Comparison of ENCODE assay signal across 8 mouse cellular contexts in genomic region chr7:73542131-73542853, GRCm38 (mm10). TPM values are rescaled to one million over a fixed set of nuclear protein-coding genes. Genes with fewer than 3 reads are reported as not detected.
DNase-seq lines count a peak whose midpoint lies in the region; ATAC-seq and TF ChIP-seq lines count a peak whose summit lies in the region.

No protein-coding gene starts in this region.

- H3K9ac ChIP-seq in heart, embryonic 16.5 days (ENCODE audit: low read length), result no peak overlapping the region
- H3K9ac ChIP-seq in hindbrain, embryonic 12.5 days, result no peak overlapping the region
- no peak overlapping the region for H3K9ac ChIP-seq in midbrain, embryonic 13.5 days (replicated peaks)

- H3K9me3 ChIP-seq in heart, embryonic 16.5 days (replicated peaks; ENCODE audit: control insufficient read depth, low read length), result no peaks in the 10 kb centered on the region
- H3K9me3 ChIP-seq in hindbrain, embryonic 12.5 days (replicated peaks), result no peaks in the 10 kb centered on the region
- no peaks in the 10 kb centered on the region for H3K9me3 ChIP-seq in midbrain, embryonic 13.5 days

- WGBS in heart, embryonic 16.5 days, result 79% methylated on average over 7 of the region's 7 CpGs
- 68% methylated on average over 7 of the region's 7 CpGs for WGBS in hindbrain, embryonic 12.5 days
- WGBS in midbrain, embryonic 13.5 days, result 80% methylated on average over 7 of the region's 7 CpGs

- in situ Hi-C loops in Patski (cut with MboI; ENCODE audit: low pct_unique_long_range_greater_than_20kb), result no loop called here

- no peaks in the 10 kb centered on the region for H3K27me3 ChIP-seq in heart, embryonic 16.5 days (ENCODE audit: control insufficient read depth, insufficient read depth, low read length)
- H3K27me3 ChIP-seq in Patski, result no peaks in the 10 kb centered on the region
- no peaks in the 10 kb centered on the region for H3K27me3 ChIP-seq in hindbrain, embryonic 12.5 days
- H3K27me3 ChIP-seq in midbrain, embryonic 13.5 days, result no peaks in the 10 kb centered on the region

- DNase-seq in heart, postnatal 4 days, result no peak
- no peak for DNase-seq in Patski (ENCODE audit: low read depth, low spot score)
- DNase-seq in retina, postnatal 1 day, result no peak
- DNase-seq in frontal cortex, postnatal 10 days (ENCODE audit: low spot score in 2 of 2), result no peak
- DNase-seq in Muller cell, postnatal 12 days (ENCODE audit: inconsistent ontology term), result no peak

- POLR2A ChIA-PET in Patski (lab: Charles Lee), result interaction anchor here (0.9 to 11.7 kb wide), 4 partner anchors 12 to 74 kb away, joined by 3 to 87 read pairs (median 22); no protein-coding TSS in a partner anchor

- no peak overlapping the region for H3K4me2 ChIP-seq in heart, embryonic 16.5 days (ENCODE audit: low read depth, low read length)
- H3K4me2 ChIP-seq in hindbrain, embryonic 12.5 days (replicated peaks), result peak overlapping the region; percentile 53
- H3K4me2 ChIP-seq in midbrain, embryonic 13.5 days (replicated peaks), result no peak overlapping the region

- peak overlapping the region; percentile 27 for H3K27ac ChIP-seq in heart, embryonic 16.5 days (ENCODE audit: low read length)
- peak overlapping the region; percentile 99 for H3K27ac ChIP-seq in hindbrain, embryonic 12.5 days
- no peak overlapping the region; the same call in 1 of the 2 replicates for H3K27ac ChIP-seq in midbrain, embryonic 13.5 days

- CTCF ChIA-PET in Patski (lab: Charles Lee), result interaction anchor here (1.2 to 4.9 kb wide), 7 partner anchors 8 to 631 kb away, joined by 3 to 39 read pairs (median 4); no protein-coding TSS in a partner anchor

- H3K4me1 ChIP-seq in heart, embryonic 16.5 days (ENCODE audit: control insufficient read depth, insufficient read depth, low read length), result peaks cover 14% of the 10 kb centered on the region
- H3K4me1 ChIP-seq in hindbrain, embryonic 12.5 days, result peaks cover 11% of the 10 kb centered on the region; the same call in 1 of the 2 replicates
- peaks cover 20% of the 10 kb centered on the region for H3K4me1 ChIP-seq in midbrain, embryonic 13.5 days (replicated peaks)

- ATAC-seq in heart, embryonic 16.5 days (replicated peaks; ENCODE audit: extremely low read depth, insufficient read depth, low FRiP score), result no peak
- no peak for ATAC-seq in Patski
- ATAC-seq in hindbrain, embryonic 12.5 days (ENCODE audit: low FRiP score), result no peak
- ATAC-seq in midbrain, embryonic 13.5 days, result no peak

- H3K4me3 ChIP-seq in heart, embryonic 16.5 days (ENCODE audit: low read length), result no peak overlapping the region; the same call in 1 of the 2 replicates
- H3K4me3 ChIP-seq in hindbrain, embryonic 12.5 days, result 0 out of 2 replicates have a peak overlapping the region, but pooled peaks have one; percentile 64
- peak overlapping the region; percentile 74 for H3K4me3 ChIP-seq in midbrain, embryonic 13.5 days (replicated peaks)

- H3K36me3 ChIP-seq in heart, embryonic 16.5 days (ENCODE audit: control insufficient read depth, insufficient read depth), result peaks cover 8% of the 10 kb centered on the region
- H3K36me3 ChIP-seq in hindbrain, embryonic 12.5 days, result peaks cover 5% of the 10 kb centered on the region; the same call in 1 of the 2 replicates
- peaks cover 7% of the 10 kb centered on the region for H3K36me3 ChIP-seq in midbrain, embryonic 13.5 days

- TF ChIP-seq CTCF in Patski (IDR thresholded peaks at IDR 0.05), result peak; percentile 3

RNA-seq across cellular contexts. Expression of gene Chd2, which starts 0.7 kb away (rescaled TPM):
- polyA plus RNA-seq in heart, embryonic 16.5 days (2015; fragmentation: Nextera tagmentation; extraction: Ambion mirVana), result 33.1 and 36.5 TPM in 2 replicates
- total RNA-seq in heart, postnatal 4 days (2021), result 10 to 100 TPM; 57.3 to 61.0 TPM
- polyA plus RNA-seq in Patski (2021), result 23.4 TPM
- polyA plus RNA-seq in hindbrain, embryonic 12.5 days (2016; fragmentation: Nextera tagmentation; extraction: Ambion mirVana), result 63.6 and 67.9 TPM in 2 replicates
- 48.5 and 57.4 TPM in 2 replicates for polyA plus RNA-seq in midbrain, embryonic 13.5 days (2015; fragmentation: Nextera tagmentation; extraction: Ambion mirVana)
